Mouse (Mus musculus) forebrain, postnatal 0 days (tissue): Measurements from ENCODE around the gene Dlx4. TPM values are rescaled to one million over a fixed set of nuclear protein-coding genes. Genes with fewer than 3 reads are reported as not detected.
A peak's percentile ranks its signal among the peaks of the same experiment; 100 is the strongest.

Experiments used
- ATAC-seq: fragments of 200-750 bp; cut with Nextera tagmentation; 2 replicates; pipeline ENCODE4 v1.8.0; 2017; ENCODE audit warnings: mild to moderate bottlenecking, moderate library complexity
- DNase-seq: peaks from one replicate; pipeline ENCODE4 v3.0.0-alpha.2; 2015
- H3K27ac ChIP-seq: fragments of 300-500 bp; sonication (generic); 2 replicates; pipeline ENCODE4 v1.5.1; 2014; ENCODE audit warnings: low read depth, mild to moderate bottlenecking, antibody characterized with exemption, low read length, moderate library complexity, mixed read lengths
- H3K27me3 ChIP-seq: fragments of 300-500 bp; sonication (generic); 2 replicates; pipeline ENCODE4 v1.6.1; 2014; ENCODE audit warnings: mild to moderate bottlenecking, low read length, mixed read lengths; ENCODE audit not compliant: insufficient read depth
- H3K36me3 ChIP-seq: fragments of 300-500 bp; sonication (generic); 2 replicates; pipeline ENCODE4 v1.6.1; 2014; ENCODE audit warnings: mild to moderate bottlenecking, moderate library complexity; ENCODE audit not compliant: insufficient read depth
- H3K4me1 ChIP-seq: fragments of 300-500 bp; sonication (generic); 2 replicates; pipeline ENCODE4 v1.6.1; 2014; ENCODE audit warnings: antibody characterized with exemption; ENCODE audit not compliant: insufficient read depth
- H3K4me2 ChIP-seq: fragments of 300-500 bp; sonication (generic); 2 replicates; pipeline ENCODE4 v1.6.1; 2014; ENCODE audit warnings: low read depth, mild to moderate bottlenecking, moderate library complexity
- H3K4me3 ChIP-seq: fragments of 300-500 bp; sonication (generic); 2 replicates; pipeline ENCODE4 v1.5.1; 2014; ENCODE audit warnings: low read depth, low read length, mixed read lengths
- H3K9ac ChIP-seq: fragments of 300-500 bp; sonication (generic); 2 replicates; pipeline ENCODE4 v1.6.1; 2014; ENCODE audit warnings: mild to moderate bottlenecking
- H3K9me3 ChIP-seq: fragments of 300-500 bp; sonication (generic); 2 replicates; pipeline ENCODE4 v1.6.1; 2016; ENCODE audit warnings: low read length
- CTCF ChIP-seq: sonication (generic); IDR thresholded peaks from 2 replicates; pipeline ENCODE4 v1.5.1; 2016; ENCODE audit warnings: antibody characterized with exemption, control low read depth, low read depth
- WGBS: fragments of 180-500 bp; shearing (Covaris S2); extraction: QIAGEN DNeasy Blood & Tissue Kit; methylation state at CpG from one replicate; pipeline ENCODE4 v1.1.7; 2014; 5-methylcytosine and 5-hydroxymethylcytosine counted together
- polyA plus RNA-seq: library from polyadenylated mRNA; unstranded; fragments of >200 nt; fragmentation: Nextera tagmentation; extraction: Ambion mirVana; gene quantifications from 2 replicates; pipeline ENCODE4 v1.2.1, GENCODE M21; 2015
- total RNA-seq: library from RNA; depleted of rRNA; stranded (reverse); fragments of >200 nt; gene quantifications from 2 replicates; pipeline ENCODE4 v1.2.3, GENCODE M21; 2014

The Dlx4 gene
- total and polyA plus RNA-seq, 2 experiments from 2014 or later: 0.82 TPM; not detected in 1

DNA sequence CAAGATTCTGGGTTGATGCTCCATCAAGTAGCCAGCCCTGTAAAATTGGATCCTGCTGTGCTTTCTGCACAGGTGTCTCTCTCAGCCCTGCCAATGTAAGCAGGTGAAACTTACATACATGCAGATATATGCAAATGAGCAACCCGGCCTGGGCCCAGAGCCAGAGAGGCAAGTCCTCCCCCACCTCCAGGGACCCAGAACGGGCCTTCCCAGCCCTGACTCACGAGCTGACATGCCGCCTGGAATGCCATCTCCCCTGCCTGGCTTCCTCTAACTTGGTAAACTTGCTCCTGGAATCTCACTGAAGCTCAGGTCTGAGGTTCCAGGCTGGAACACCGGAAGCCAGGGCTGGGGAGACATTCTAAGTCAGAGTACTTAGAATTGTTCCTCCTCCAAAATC, 7.1 kb upstream of the Dlx4 start:
- Histone ChIP-seq H3K27ac (no peak overlapping the region), H3K27me3 (peaks cover 39% of the 10 kb centered on the region), H3K9me3 (no peaks in the 10 kb centered on the region), H3K9ac (no peak overlapping the region), H3K4me3 (no peak overlapping the region), H3K36me3 (no peaks in the 10 kb centered on the region), H3K4me1 (0 out of 2 replicates have a peak, but pooled peaks cover 6% of the 10 kb centered on the region), H3K4me2 (no peak overlapping the region)
- ATAC-seq: no peak
- no peak for TF ChIP-seq CTCF
- DNase-seq: no peak
- WGBS: 21% methylated on average over 5 of the region's 5 CpGs

DNA sequence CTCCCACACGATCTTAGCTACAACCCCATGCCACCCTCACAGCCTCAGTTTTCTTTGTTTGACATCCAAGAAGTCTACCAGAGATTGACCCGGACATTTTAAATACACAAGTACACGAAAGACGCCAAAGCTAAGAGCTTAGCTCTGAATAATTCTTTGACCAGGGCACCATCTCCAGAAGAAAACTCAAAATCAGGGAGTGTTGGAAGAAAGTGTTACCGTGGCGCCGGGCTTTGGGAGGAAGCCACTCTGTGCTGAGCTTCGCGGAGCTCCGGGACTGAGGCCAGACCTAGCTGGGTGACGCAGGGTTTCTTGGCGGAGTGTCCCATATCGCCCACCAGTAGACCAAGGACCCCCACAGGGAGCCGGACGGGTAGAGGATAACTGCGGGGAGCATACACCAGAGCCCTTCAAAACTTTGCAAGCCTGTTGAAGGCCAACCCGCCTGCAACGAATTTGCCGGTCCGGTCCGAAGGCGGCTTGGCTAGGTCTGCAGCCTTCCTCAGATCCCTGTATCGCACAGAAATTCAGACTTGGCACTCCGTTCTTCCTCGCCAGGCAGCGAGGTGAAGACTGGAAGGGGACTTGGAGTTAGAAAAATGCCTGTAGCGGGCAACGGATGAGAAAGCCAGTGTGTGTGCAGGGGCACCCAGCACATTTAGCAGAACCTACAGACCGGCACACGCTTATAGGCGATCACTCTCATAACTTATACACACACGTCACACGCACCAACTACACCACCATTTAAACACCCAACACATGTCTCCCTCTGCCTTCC, 4.4 kb upstream of the Dlx4 start:
- peak; percentile 61 for DNase-seq
- 0 out of 2 replicates have a peak overlapping the region, but pooled peaks have one; percentile 2 for H3K4me3 ChIP-seq

DNA sequence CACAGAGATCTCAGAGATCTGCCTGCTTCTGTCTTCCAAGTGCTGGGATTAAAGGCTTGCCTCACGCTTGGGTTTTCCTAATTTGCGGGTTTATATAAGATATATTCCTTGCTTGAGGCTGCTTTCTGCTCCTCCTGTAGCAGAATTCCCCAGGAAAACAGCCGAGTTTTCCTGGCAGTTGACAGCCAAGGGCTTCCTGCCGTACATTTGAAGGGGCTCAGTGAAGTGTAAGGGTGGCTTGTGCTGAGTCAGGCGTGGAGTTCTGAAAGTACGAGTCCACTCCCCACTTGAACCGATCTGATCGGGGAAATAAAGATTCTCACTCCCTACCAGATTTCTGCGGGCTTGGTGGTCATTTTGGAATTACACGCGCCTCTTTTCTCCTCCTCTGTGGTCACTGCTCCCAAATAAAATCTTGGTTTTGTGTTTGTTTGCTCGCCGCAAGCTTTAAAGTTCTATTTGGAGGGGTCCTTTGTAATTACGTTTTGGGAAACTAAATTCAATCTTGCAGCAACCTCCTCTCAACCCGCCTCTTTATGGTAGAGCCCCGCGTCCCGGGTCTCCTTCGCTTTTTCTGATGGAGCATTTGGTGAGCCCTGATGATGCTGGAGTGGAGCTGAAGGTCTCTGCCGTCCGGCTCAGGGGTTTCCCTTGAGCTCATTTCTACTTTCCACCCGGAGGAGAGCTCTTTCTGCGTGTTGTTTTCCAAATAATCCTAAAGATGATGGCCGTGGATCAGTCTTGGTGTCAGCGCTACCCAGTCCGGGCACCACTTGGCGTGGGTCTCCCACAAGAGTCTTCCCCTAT, 3.6 kb upstream of the Dlx4 start:
- no peak for ATAC-seq
- peak; percentile 25 for DNase-seq
- Histone ChIP-seq H3K9me3 (no peaks in the 10 kb centered on the region), H3K27me3 (peaks cover 73% of the 10 kb centered on the region), H3K36me3 (no peaks in the 10 kb centered on the region), H3K9ac (no peak overlapping the region), H3K4me3 (0 out of 2 replicates have a peak overlapping the region, but pooled peaks have one; percentile 0), H3K4me2 (no peak overlapping the region), H3K27ac (no peak overlapping the region), H3K4me1 (0 out of 2 replicates have a peak, but pooled peaks cover 6% of the 10 kb centered on the region)
- TF ChIP-seq CTCF: no peak
- 3% methylated on average over 27 of the region's 27 CpGs for WGBS

More for the DNA sequence above, 4.4 kb upstream of the Dlx4 start:
- no peaks in the 10 kb centered on the region for H3K36me3 ChIP-seq
- no peak overlapping the region for H3K27ac ChIP-seq
- peaks cover 66% of the 10 kb centered on the region for H3K27me3 ChIP-seq
- no peak overlapping the region for H3K9ac ChIP-seq
- H3K4me2 ChIP-seq: no peak overlapping the region
- H3K4me1 ChIP-seq: 0 out of 2 replicates have a peak, but pooled peaks cover 6% of the 10 kb centered on the region
- no peaks in the 10 kb centered on the region for H3K9me3 ChIP-seq
- 2% methylated on average over 33 of the region's 33 CpGs for WGBS
- no peak for ATAC-seq
- TF ChIP-seq CTCF: no peak

DNA sequence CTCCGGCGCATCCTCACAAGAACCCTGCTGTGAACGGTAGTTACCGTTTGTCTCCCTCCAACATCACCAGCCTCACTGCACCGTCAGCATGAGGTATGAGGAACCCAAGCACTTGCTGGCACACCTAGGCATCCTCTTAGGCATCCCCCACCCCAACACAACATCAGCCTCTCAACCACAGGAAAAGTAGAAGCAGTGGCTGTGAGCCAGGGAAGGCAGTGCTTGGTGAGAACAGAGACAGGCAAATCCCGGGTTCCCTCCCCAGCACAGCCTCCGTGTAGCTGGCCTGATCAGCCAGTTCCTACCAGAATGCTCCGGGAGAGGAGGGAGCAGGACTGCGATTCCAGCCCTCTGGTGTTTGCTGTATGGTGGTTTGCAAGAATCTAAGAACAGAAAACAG, 2.7 kb upstream of the Dlx4 start:
- Histone ChIP-seq H3K9me3 (no peaks in the 10 kb centered on the region), H3K27me3 (peaks cover 80% of the 10 kb centered on the region), H3K9ac (no peak overlapping the region), H3K36me3 (no peaks in the 10 kb centered on the region), H3K4me2 (no peak overlapping the region), H3K4me3 (no peak overlapping the region), H3K4me1 (0 out of 2 replicates have a peak, but pooled peaks cover 6% of the 10 kb centered on the region), H3K27ac (no peak overlapping the region)
- ATAC-seq: no peak
- TF ChIP-seq CTCF: no peak
- WGBS: 2% methylated on average over 9 of the region's 9 CpGs
- peak; percentile 27 for DNase-seq

DNA sequence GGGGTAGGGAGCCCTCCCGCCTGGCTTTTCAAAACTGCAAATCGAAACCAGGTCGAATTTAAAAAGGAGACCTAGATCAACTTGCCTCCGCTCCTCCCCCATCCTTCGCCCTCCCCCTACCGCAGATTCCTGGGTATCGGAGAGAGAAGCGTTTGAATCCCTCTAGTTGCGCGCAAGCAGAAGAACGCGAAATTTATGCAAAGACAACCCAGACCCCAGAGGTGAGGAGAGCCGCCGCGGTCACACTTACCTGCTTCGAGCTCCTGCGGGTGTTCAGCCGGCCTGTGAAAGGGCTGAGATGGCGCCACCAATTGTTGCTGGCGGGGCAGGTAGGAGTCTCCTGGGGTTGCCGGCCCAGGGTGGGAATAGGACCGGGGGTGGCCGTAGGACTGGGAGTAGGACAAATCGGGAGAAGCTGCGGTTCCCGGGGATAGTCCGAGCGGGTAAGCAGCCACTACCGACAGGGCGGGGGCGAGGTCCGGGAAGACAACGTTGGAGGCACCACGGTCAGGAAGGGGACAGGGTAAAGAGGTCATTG, 1.0 kb downstream of the Dlx4 start:
- no peak for TF ChIP-seq CTCF
- DNase-seq (no peak), ATAC-seq (no peak)
- no peaks in the 10 kb centered on the region for H3K36me3 ChIP-seq
- peak overlapping the region; percentile 27 for H3K4me3 ChIP-seq
- H3K27ac ChIP-seq: no peak overlapping the region
- H3K9me3 ChIP-seq: no peaks in the 10 kb centered on the region
- peaks cover under 1% of the 10 kb centered on the region; the same call in 1 of the 2 replicates for H3K4me1 ChIP-seq
- no peak overlapping the region for H3K9ac ChIP-seq
- peaks cover 93% of the 10 kb centered on the region for H3K27me3 ChIP-seq
- peak overlapping the region; percentile 48; the same call in 1 of the 2 replicates for H3K4me2 ChIP-seq
- WGBS: 3% methylated on average over 34 of the region's 34 CpGs

DNA sequence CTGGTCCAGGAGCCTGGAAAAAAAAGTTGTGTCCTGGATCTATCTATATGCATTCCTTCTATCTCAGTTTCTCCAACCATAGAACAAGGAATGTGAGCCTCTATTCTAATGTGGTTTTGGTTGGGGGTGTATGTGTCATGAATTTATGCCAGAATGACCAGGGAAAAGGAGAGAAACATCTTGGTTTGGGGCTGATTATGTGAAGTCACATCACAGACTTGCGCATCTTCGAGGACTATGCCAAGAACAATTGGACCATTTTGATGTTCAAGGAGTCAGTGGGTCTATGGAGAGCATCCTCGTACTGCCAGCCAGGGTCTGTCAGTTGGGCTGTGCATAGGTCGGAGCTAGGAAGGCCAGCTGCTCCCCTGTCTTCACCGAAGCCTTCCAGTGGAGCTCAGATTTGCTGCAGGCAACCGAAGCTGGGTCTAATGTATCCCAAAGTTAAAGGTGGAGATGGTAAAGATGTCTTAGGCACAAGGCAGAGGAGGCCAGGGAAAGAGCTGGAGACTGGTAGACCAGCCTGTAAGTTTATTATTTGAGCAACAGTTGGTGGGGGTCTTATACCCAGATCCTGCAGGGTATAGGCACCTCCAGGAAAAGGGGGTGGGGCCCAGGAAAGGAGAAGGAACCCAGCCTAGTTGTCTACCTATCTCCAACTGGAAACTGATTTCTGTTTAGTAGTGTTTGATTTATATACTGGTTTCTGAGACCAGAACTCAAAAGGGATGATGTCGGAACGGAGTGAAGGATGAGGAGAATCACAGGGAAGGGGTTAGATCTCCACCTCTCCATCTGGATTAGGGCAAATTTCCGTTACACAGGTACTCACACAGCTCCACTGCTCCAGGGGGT, 1.7 kb downstream of the Dlx4 start:
- H3K4me2 ChIP-seq: no peak overlapping the region
- DNase-seq: no peak
- no peak overlapping the region for H3K4me3 ChIP-seq
- ATAC-seq: no peak
- H3K9ac ChIP-seq: no peak overlapping the region
- H3K27ac ChIP-seq: no peak overlapping the region
- no peaks in the 10 kb centered on the region for H3K9me3 ChIP-seq
- no peak for TF ChIP-seq CTCF
- no peaks in the 10 kb centered on the region for H3K36me3 ChIP-seq
- WGBS: 11% methylated on average over 9 of the region's 9 CpGs
- H3K27me3 ChIP-seq: peaks cover 95% of the 10 kb centered on the region
- no peaks in the 10 kb centered on the region; the same call in 1 of the 2 replicates for H3K4me1 ChIP-seq
